Mouse (Mus musculus) liver, postnatal 0 days (tissue): ENCODE measurements around the gene Sox6.

ENCODE experiments used
- CTCF ChIP-seq: sonication (generic); IDR thresholded peaks from 2 replicates; pipeline ENCODE4 v1.5.1; 2016; ENCODE audit warnings: antibody characterized with exemption, low read depth
- EP300 ChIP-seq: IDR thresholded peaks from 2 replicates; pipeline ENCODE4 v1.6.1; 2016; ENCODE audit warnings: antibody characterized with exemption, low read depth, mild to moderate bottlenecking

GRCm38 (mm10) chr7:115915338-115915737 lies 123.3 kb downstream of the Sox6 start:
- TF ChIP-seq CTCF (no peak), EP300 (no peak)
